Mouse (Mus musculus) ES-E14 (cell line): ENCODE measurements around the gene Inpp5d. TPM values are rescaled to one million over a fixed set of nuclear protein-coding genes. Genes with fewer than 3 reads are reported as not detected.
A peak's percentile ranks its signal among the peaks of the same experiment; 100 is the strongest.

Experiments used
- DNase-seq: peaks from one replicate; pipeline ENCODE4 v3.0.0-alpha.2; 2013; ENCODE audit warnings: low read depth, low spot score
- H3K27ac ChIP-seq: 2 replicates; pipeline ENCODE4 v1.5.1; 2012; ENCODE audit warnings: low read depth, mild to moderate bottlenecking, low read length, moderate library complexity, mixed read lengths; ENCODE audit not compliant: poor library complexity, insufficient read depth, severe bottlenecking
- H3K36me3 ChIP-seq: 2 replicates; pipeline ENCODE4 v1.6.1; 2012; ENCODE audit warnings: mild to moderate bottlenecking, low read length, moderate library complexity, mixed read lengths; ENCODE audit not compliant: control insufficient read depth, poor library complexity, insufficient read depth, severe bottlenecking
- H3K4me1 ChIP-seq, 2 experiments: fragments of 150-350 bp in 1 of 2; sonication (generic) in 1 of 2; 2 replicates each; pipeline ENCODE4 v1.6.1; 2012; ENCODE audit warnings: low read length in 2 of 2, mild to moderate bottlenecking in 1 of 2, mixed read lengths in 1 of 2; ENCODE audit not compliant: control insufficient read depth in 2 of 2, insufficient read depth in 2 of 2, poor library complexity in 1 of 2
- H3K4me3 ChIP-seq, 2 experiments: fragments of 150-350 bp in 1 of 2; sonication (generic) in 1 of 2; 2 replicates each; pipeline ENCODE4 v1.5.1; 2012; ENCODE audit warnings: low read length in 2 of 2, low read depth in 1 of 2, mild to moderate bottlenecking in 1 of 2, mixed read lengths in 1 of 2; ENCODE audit not compliant: insufficient read depth in 1 of 2, poor library complexity in 1 of 2, severe bottlenecking in 1 of 2
- H3K9ac ChIP-seq: 2 replicates; pipeline ENCODE4 v1.6.1; 2012; ENCODE audit warnings: low read depth, mild to moderate bottlenecking, low read length, mixed read lengths; ENCODE audit not compliant: poor library complexity, insufficient read depth, severe bottlenecking
- H3K9me3 ChIP-seq: fragments of 150-350 bp; sonication (generic); 2 replicates; pipeline ENCODE4 v1.6.1; 2012; ENCODE audit warnings: low read depth, mild to moderate bottlenecking, low read length; ENCODE audit not compliant: control insufficient read depth, insufficient read depth
- CHD2 ChIP-seq: IDR thresholded peaks from 2 replicates; pipeline ENCODE4 v1.6.1; 2014; ENCODE audit warnings: mild to moderate bottlenecking, low read depth, low read length, inconsistent platforms
- HCFC1 ChIP-seq: IDR thresholded peaks from 2 replicates; pipeline ENCODE4 v1.6.1; 2012; ENCODE audit warnings: low read length, inconsistent platforms, borderline replicate concordance; ENCODE audit not compliant: insufficient read depth
- MAFK ChIP-seq: IDR thresholded peaks from 2 replicates; pipeline ENCODE4 v1.6.1; 2014; ENCODE audit warnings: mild to moderate bottlenecking, low read depth, low read length, inconsistent platforms; ENCODE audit not compliant: insufficient read depth
- ZC3H11A ChIP-seq: IDR thresholded peaks from 2 replicates; pipeline ENCODE4 v1.6.1; 2012; ENCODE audit warnings: low read depth, mild to moderate bottlenecking, inconsistent platforms, low read length, borderline replicate concordance
- ZNF384 ChIP-seq: IDR thresholded peaks from 2 replicates; pipeline ENCODE4 v1.6.1; 2012; ENCODE audit warnings: low read depth, low read length, inconsistent platforms
- in situ Hi-C, 2 experiments: fragments of 600-800 bp; cut with MboI; formaldehyde crosslinking; loops; one replicate each; pipeline ENCODE4 v1.15.1; 2025; ENCODE audit warnings: low sequenced_read_pairs in 2 of 2, inconsistent platforms in 1 of 2; ENCODE audit not compliant: unreplicated experiment in 2 of 2
- total RNA-seq: library from RNA; depleted of rRNA; stranded (reverse); fragments of 300-350 nt; gene quantifications from 2 replicates; pipeline ENCODE4 v1.2.3, GENCODE M21; 2012

Gene Inpp5d
- total RNA-seq, 1 experiment = 39.5 TPM

- no peak overlapping the region for H3K27ac ChIP-seq
- in situ Hi-C loops = no loop called here
- no peak overlapping the region for H3K9ac ChIP-seq
- H3K4me1 ChIP-seq = peaks cover 1 to 10% of the 10 kb centered on the region in 2 experiments; a peak in 2 of 4 replicates
- no peak for DNase-seq
- no peaks in the 10 kb centered on the region for H3K36me3 ChIP-seq
- TF ChIP-seq MAFK (no peak), ZC3H11A (no peak), ZNF384 (no peak), CHD2 (no peak), HCFC1 (no peak)
- H3K4me3 ChIP-seq = no peak overlapping the region
- no peaks in the 10 kb centered on the region for H3K9me3 ChIP-seq
Observed at GRCm38 (mm10) chr1:87647820-87648219, 27.7 kb downstream of the Inpp5d start.

GRCm38 (mm10) chr1:87648657-87649056 lies 28.5 kb downstream of the Inpp5d start:
- no peak for DNase-seq
- no peaks in the 10 kb centered on the region for H3K36me3 ChIP-seq
- no peak overlapping the region for H3K4me3 ChIP-seq
- H3K4me1 ChIP-seq = peaks cover 1 to 10% of the 10 kb centered on the region in 2 experiments; a peak in 2 of 4 replicates
- H3K9me3 ChIP-seq = no peaks in the 10 kb centered on the region
- in situ Hi-C loops = no loop called here
- TF ChIP-seq MAFK (peak; percentile 81; the same call in 1 of the 2 replicates), CHD2 (no peak), ZNF384 (no peak)
- H3K27ac ChIP-seq = no peak overlapping the region
- H3K9ac ChIP-seq = no peak overlapping the region

- no peaks in the 10 kb centered on the region for H3K9me3 ChIP-seq
- no peak overlapping the region for H3K27ac ChIP-seq
- no peak for DNase-seq
- peaks cover 1 to 10% of the 10 kb centered on the region in 2 experiments; a peak in 2 of 4 replicates for H3K4me1 ChIP-seq
- no peaks in the 10 kb centered on the region for H3K36me3 ChIP-seq
- in situ Hi-C loops = no loop called here
- no peak overlapping the region for H3K9ac ChIP-seq
- TF ChIP-seq ZC3H11A (no peak), MAFK (no peak), ZNF384 (no peak), CHD2 (no peak)
- no peak overlapping the region for H3K4me3 ChIP-seq
Observed at GRCm38 (mm10) chr1:87649219-87649805, 29.2 kb downstream of the Inpp5d start.

- in situ Hi-C loops = no loop called here
Observed at GRCm38 (mm10) chr1:87649958-87650474, 29.9 kb downstream of the Inpp5d start.

More at GRCm38 (mm10) chr1:87649958-87650474, 29.9 kb downstream of the Inpp5d start:
- DNase-seq = no peak
- no peaks in the 10 kb centered on the region for H3K36me3 ChIP-seq
- H3K27ac ChIP-seq = no peak overlapping the region
- peaks cover 1 to 10% of the 10 kb centered on the region in 2 experiments; a peak in 2 of 4 replicates for H3K4me1 ChIP-seq
- no peaks in the 10 kb centered on the region for H3K9me3 ChIP-seq
- no peak overlapping the region for H3K9ac ChIP-seq
- TF ChIP-seq CHD2 = no peak
- TF ChIP-seq HCFC1 = no peak
- TF ChIP-seq MAFK = no peak
- no peak for TF ChIP-seq ZNF384
- TF ChIP-seq ZC3H11A = no peak
- no peak overlapping the region for H3K4me3 ChIP-seq
